Comparison of ENCODE assay signal across 14 mouse cellular contexts in the genomic region with DNA sequence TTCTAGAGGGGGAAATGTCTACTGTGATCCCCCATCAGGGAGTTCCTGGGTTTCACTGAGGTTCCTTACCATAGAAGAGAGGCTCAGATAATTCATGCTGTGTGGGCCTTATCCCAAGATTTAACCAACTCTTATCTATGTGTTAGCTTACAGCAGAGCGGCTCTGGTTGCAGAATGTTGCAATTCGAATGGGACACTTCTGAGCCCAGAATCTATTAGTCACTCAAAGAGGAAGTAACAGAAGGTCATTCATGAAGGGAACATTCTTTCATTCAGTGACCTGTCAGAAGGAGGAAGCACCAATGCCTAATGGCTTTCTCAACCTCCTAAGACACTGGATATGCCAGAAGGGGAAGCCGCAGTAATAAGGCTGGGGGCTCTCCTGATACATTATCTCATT.
DNase-seq lines count a peak whose midpoint lies in the region; ATAC-seq and TF ChIP-seq lines count a peak whose summit lies in the region.
"Had no signal": no experiment of that assay in that cellular context is flagged by ENCODE, and none has a peak within 500 bp of the region (broad histone marks: within the 10 kb centered on the region; RNA-seq: fewer than 3 reads in every experiment).

No protein-coding gene starts in this region.

- no peak overlapping the region for H3K9ac ChIP-seq in heart, adult 2 months (ENCODE audit: low read depth, low read length)
- H3K9ac ChIP-seq: embryonic facial prominence, embryonic 15.5 days; hindbrain, embryonic 15.5 days; neural tube, embryonic 12.5 days had no signal

- WGBS in heart, adult 2 months: 53% methylated on average over 3 of the region's 3 CpGs
- WGBS in lung, adult 2 months: 39% methylated on average over 3 of the region's 3 CpGs

- no peak for TF ChIP-seq EP300 in heart, adult 2 months (IDR thresholded peaks at IDR 0.05; ENCODE audit: insufficient read depth, low read depth, low read length)

- H3K4me3 ChIP-seq in heart, adult 2 months: no peak overlapping the region
- H3K4me3 ChIP-seq in lung, adult 2 months (replicated peaks; ENCODE audit: extremely low read depth, low read depth, low read length): no peak overlapping the region
- H3K4me3 ChIP-seq: embryonic facial prominence, embryonic 15.5 days; hindbrain, embryonic 15.5 days; left cerebral cortex, adult 2 months; neural tube, embryonic 12.5 days had no signal

- peak; percentile 32 for DNase-seq in heart, adult 8-10 months (ENCODE audit: low spot score)
- DNase-seq in heart, adult 2 months: no peak
- peak; percentile 26 to 36 for DNase-seq in lung, adult 18-20 months
- DNase-seq in lung, adult 2 months: no peak
- peak; percentile 31 for DNase-seq in c-Kit-positive CD71-negative TER-119-negative erythroid progenitor cells, embryonic 14.5 days (ENCODE audit: low read depth)
- DNase-seq in urinary bladder, postnatal 10 days (ENCODE audit: low spot score): no peak
- DNase-seq in embryo, embryonic 10 days (ENCODE audit: low spot score): no peak
- DNase-seq: gastrocnemius, postnatal 25 days; right cerebral cortex, postnatal 25 days had no signal

- peaks cover 2% of the 10 kb centered on the region for H3K4me1 ChIP-seq in heart, adult 2 months (ENCODE audit: control insufficient read depth, insufficient read depth, low read length)
- H3K4me1 ChIP-seq in lung, adult 2 months (ENCODE audit: control insufficient read depth, insufficient read depth, low read length): peaks cover 4% of the 10 kb centered on the region
- H3K4me1 ChIP-seq: hindbrain, embryonic 15.5 days; neural tube, embryonic 12.5 days had no signal

- no peak overlapping the region for H3K27ac ChIP-seq in heart, adult 2 months
- H3K27ac ChIP-seq: embryonic facial prominence, embryonic 15.5 days; hindbrain, embryonic 15.5 days; left cerebral cortex, adult 2 months; neural tube, embryonic 12.5 days had no signal

- intact Hi-C loops in heart, adult 2 months (cut with DNase I): no loop called here

- peak; percentile 66; the same call in 1 of the 2 replicates for ATAC-seq in neutrophil, adult 5-6 weeks (ENCODE audit: extremely low read depth, insufficient number of reproducible peaks, low FRiP score, poor library complexity, severe bottlenecking)

- no peaks in the 10 kb centered on the region for H3K36me3 ChIP-seq in heart, adult 2 months (ENCODE audit: control insufficient read depth, insufficient read depth, low read length)
- H3K36me3 ChIP-seq: embryonic facial prominence, embryonic 15.5 days; hindbrain, embryonic 15.5 days; neural tube, embryonic 12.5 days had no signal

- no peak for TF ChIP-seq CTCF in heart, adult 2 months (IDR thresholded peaks at IDR 0.05)
- TF ChIP-seq CTCF in lung, adult 2 months (IDR thresholded peaks at IDR 0.05; ENCODE audit: insufficient read depth, low read length): no peak

- no peaks in the 10 kb centered on the region for H3K27me3 ChIP-seq in heart, adult 2 months (ENCODE audit: control insufficient read depth, insufficient read depth, low read length)
- H3K27me3 ChIP-seq: embryonic facial prominence, embryonic 15.5 days; hindbrain, embryonic 15.5 days; neural tube, embryonic 12.5 days had no signal

- no peak for TF ChIP-seq POLR2A in heart, adult 2 months (IDR thresholded peaks at IDR 0.05; ENCODE audit: insufficient read depth, low read depth, low read length)
- TF ChIP-seq POLR2A in lung, adult 2 months (IDR thresholded peaks at IDR 0.05; ENCODE audit: borderline replicate concordance, extremely low read depth, low read depth, low read length): no peak

- H3K79me2 ChIP-seq in heart, adult 2 months (replicated peaks; ENCODE audit: control insufficient read depth, insufficient read depth, low read length): no peaks in the 10 kb centered on the region; the same call in 1 of the 2 replicates

Comparison
In these comparisons a context has a peak if more than half of its experiments do, and no peak if none do; other contexts are left out.
1. DNase-seq: peak in heart, adult 8-10 months (single experiment), lung, adult 18-20 months (2 of 2) and c-Kit-positive CD71-negative TER-119-negative erythroid progenitor cells, embryonic 14.5 days (single experiment); none in heart, adult 2 months (0 of 2), lung, adult 2 months (single experiment), urinary bladder, postnatal 10 days (single experiment) and embryo, embryonic 10 days (single experiment).